Mouse (Mus musculus) gastrocnemius, adult 18-20 months (tissue): Measurements from ENCODE around the gene Paqr7. TPM values are rescaled to one million over a fixed set of nuclear protein-coding genes. Genes with fewer than 3 reads are reported as not detected.
"Not testable (repeated sequence)": the region's sequence is repeated elsewhere in the genome, so short reads cannot be mapped to it uniquely, and the experiment has no call there.

ENCODE experiments used
- DNase-seq: peaks from one replicate; pipeline ENCODE4 v3.0.0; 2021; ENCODE audit warnings: low spot score
- total RNA-seq, 2 experiments: library from RNA; stranded (reverse); gene quantifications; 2 replicates each; pipeline ENCODE4 v1.2.3; 2021

Gene Paqr7
- total RNA-seq, 2 experiments from 2014 or later, result 2.9 to 4.4 TPM

DNA sequence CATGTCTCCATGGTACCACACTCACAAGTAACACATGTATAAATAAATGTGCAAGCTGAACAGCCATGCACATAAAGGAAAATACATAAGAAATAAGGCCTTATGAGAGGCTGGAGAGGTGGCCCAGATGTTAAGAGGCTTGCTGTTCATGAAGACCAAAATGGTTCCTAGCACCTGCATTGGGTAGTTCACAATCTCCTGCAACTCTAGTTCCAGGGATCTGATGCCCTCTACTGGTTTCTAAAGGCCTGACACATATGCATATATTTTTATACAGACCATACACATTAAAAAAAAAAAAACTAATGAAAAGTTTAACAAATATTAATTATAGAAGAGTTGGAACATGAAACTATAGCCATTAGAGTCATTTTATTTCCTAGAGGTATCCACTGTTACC, 25.0 kb upstream of the Paqr7 start:
- no peak for DNase-seq

- no peak for DNase-seq
Observed at GRCm38 (mm10) chr4:134473764-134474163, 22.7 kb upstream of the Paqr7 start.

DNA sequence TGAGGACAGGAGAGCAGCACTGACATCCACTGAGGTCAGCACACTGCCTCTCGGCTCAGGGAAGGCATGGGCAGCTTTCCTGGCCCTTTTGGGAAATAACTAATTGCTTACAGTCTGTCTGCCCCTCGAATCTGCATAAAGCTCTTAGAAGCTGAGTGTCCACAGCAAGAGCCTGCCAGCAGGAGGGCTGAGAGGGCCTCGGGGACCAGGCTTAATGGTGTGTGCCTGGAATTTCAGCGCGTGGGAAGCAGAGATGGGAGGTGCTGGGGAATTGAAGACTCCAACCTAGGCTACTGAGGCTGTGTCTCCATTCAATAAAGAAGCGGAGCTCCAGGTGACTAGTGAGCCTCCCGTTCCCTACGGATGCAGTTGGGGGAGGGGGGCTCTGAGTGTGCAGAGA, 22.3 kb upstream of the Paqr7 start:
- no peak for DNase-seq

GRCm38 (mm10) chr4:134476899-134477298, 19.6 kb upstream of the Paqr7 start:
- DNase-seq, result no peak

DNA sequence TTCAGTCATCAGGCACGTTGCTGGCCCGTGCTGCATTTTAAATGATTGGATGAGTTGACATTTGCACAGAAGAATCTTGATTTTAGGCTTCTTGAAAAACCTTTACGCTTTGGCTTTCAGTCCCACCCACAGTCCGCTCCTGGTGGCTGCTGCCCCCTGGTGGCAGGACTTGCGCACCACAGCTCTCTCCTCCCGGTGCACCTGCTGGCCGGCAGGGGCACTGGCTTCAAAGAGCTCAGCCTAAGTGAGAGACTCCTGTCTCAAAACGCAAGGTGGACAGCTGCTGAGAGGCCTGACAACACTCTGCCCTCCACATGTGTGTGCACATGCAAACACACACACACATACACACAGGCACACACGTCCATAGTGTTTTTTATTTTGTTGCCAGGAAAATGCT, 18.5 kb upstream of the Paqr7 start:
- DNase-seq, result peak; percentile 91

GRCm38 (mm10) chr4:134479839-134480238, 16.7 kb upstream of the Paqr7 start:
- DNase-seq, result peak; percentile 57

DNA sequence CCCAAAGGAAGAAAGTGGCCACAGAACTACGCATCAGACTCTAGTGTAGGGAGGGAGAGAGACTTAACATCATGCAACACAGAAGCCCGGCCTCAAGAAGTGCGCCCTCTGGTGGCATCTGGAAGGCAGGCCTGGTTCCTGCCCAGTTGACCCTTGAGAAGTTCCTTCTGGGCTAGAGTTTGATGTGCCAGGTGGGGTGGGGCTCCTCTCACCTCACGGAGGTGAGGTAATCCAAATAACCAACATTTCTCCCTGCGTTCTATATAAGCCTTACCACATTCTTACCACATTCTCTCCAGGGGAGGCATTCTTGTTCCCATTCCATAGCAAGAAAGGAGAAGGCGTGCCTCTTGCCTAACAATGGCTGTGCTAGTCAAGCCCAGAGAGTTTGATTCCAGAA, 15.6 kb upstream of the Paqr7 start:
- DNase-seq, result peak; percentile 62

- DNase-seq, result no peak
Observed at GRCm38 (mm10) chr4:134481270-134481669, 15.2 kb upstream of the Paqr7 start.

DNA sequence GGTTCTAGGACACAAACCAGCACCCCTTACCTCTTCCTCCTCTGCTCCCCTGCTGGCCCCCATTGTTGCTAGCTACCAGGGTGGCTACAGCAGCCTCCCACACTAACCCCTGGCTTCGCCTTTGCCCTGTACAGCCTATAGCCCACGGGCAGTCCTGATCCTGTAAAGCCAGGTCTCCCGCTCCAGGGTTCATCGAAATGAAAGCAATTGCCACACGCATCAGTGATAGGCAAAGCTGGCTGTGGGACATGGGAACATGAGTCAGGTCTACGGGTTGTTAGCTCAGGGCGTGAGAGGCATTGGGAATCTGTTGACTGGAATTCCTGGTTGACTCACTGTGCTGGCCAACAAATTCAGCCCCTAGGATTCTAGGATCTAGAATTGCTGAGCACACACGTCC, 14.1 kb upstream of the Paqr7 start:
- no peak for DNase-seq

DNA sequence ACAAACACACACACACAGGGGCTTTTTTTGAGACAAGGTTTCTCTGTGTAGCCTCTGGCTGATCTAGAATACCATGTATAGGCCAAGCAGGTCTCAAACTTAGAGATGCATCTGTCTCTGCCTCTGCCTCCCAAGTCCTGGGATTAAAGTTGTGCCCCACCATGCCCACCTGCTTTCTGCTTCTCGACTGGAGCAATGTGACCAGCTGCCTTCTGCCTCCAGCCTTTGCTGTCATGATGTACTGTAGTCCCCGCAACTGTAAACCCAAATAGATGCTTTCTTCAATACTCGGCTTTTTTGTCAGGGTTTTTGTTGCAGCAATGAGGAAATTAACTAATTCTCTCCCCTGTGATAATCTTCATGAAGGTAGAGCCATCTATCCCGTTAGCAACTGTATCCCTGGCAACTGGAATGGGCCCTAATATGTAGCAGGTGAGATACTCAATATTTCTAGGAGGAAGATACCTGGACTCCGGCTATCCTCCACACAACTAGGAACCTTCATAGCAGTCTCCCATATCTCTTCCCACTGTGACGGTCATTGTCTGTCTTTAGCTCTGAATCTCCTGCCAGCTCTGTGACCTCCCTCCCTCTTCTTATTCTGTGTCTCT, 13.3 kb upstream of the Paqr7 start:
- no peak for DNase-seq

DNA sequence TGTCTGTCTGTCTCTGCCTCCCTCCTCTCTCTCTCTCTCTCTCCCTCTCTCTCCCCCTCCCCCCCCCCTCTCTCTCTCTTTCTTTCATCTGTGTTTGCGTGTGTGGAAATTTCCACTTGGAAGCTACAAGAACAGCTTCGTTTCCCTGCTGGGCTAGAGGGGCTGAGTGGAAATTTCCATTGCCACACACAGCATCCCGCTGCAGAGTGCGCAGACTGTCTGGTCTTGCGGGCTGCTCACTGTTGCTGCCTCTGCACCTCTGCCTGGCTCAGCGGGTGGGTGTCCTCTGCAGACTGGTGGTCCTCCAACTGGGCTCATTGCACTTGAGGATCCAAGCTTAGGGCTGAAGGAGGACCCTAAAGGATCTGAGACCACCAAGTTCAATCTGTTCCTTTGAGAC, 12.8 kb upstream of the Paqr7 start:
- DNase-seq, result no peak

DNA sequence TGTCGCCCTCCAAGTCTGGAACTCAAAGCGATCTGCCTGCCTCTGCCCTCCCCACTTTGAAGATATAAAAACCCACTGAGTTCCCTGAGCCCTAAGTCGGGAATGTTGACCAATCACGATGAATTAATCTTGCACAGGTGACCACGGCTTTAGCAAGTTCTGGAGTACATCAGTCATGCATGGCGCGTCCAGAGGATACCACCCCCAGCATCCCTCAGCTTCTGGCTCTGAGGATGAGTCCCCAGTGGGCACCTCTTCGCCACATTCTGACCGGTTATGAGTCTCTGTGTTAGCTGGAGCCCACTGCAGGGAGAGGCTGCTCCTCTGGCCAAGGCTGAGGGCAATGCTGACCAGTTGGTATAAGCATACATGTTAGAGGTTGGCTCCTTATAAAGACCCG, 12.3 kb upstream of the Paqr7 start:
- DNase-seq, result no peak

- no peak for DNase-seq
Observed at GRCm38 (mm10) chr4:134485151-134485900, 11.2 kb upstream of the Paqr7 start.

GRCm38 (mm10) chr4:134488211-134488610, 8.3 kb upstream of the Paqr7 start:
- DNase-seq, result no peak

GRCm38 (mm10) chr4:134489986-134490665, 6.4 kb upstream of the Paqr7 start:
- DNase-seq, result no peak

GRCm38 (mm10) chr4:134491716-134492115, 4.8 kb upstream of the Paqr7 start:
- DNase-seq, result no peak

- DNase-seq, result not testable (repeated sequence)
Observed at GRCm38 (mm10) chr4:134494161-134494560, 2.3 kb upstream of the Paqr7 start.

DNA sequence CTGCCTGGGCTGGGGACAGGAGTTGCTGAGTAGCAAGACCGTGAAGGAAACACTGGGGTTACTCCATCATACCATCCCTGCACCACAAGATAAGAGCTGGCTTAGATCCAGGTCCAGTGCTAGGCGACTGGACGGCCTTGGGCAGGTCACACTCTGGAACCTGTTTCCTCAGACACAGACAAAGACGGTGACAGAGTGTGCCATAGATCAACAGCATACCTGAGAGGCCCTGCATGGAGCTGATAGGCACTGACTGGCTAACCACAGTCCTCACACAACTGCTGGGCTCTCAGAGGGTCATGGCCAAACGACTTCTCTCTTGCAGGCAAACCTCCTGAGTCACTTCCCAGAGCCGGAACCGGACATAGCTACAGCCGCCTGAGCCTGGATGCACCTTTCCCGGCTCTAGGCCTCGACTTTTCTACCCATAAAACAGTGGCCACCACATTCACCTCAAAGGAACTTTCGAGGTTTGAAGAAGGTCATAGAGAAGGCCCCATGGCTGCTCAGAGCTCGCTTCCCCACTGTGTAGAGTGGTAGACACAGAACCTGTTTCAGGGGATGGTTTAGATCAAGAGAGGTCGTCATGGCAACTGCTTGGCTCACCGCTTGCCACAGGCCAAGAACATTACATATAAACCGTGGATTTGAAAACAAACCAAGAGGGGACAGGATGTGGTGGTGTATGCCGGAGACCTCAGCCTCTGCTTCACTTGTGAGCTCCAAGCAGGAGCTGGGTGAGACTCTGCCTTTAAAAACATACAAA, 1.5 kb upstream of the Paqr7 start:
- DNase-seq, result no peak

- DNase-seq, result no peak
Observed at GRCm38 (mm10) chr4:134495546-134495923, 962 bp upstream of the Paqr7 start.

- no peak for DNase-seq
Observed at GRCm38 (mm10) chr4:134497223-134497622, 726 bp downstream of the Paqr7 start.

DNA sequence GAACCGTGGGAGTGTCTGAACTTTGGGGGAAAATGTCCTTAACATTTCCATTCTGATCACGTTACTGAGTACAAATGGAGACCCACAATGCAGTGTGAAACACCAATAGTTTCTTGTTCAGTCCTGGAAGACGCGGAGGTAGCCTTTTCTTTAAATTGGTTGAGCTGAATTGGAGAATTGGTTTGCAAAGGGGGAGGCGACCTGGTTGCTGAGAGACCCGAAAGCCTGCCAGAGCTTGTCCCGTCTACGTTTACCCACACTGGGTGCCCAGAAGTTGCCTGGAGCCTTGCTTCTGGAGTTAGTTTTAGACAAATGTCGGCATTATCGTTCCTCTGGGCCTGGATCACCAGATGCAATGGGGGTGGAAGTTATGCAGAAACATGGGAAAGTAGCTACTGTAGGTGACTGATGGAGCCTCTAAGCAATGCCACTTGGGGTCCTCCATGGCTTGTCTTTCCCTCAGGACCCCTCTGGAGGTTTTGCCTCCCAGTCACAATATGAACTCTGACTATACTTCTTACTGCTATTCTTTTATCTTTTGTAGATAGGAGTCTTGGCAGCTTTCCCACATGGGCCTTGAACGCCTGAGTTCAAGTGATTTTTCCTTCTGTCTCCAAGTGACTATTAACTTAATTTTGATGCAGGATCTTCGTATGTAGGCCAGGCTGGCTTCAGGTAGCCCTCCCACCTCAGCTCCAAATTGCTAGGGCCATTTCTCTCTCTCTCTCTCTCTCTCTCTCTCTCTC, 1.7 kb downstream of the Paqr7 start:
- no peak for DNase-seq
